Mouse (Mus musculus) liver, embryonic 14.5 days (tissue): ENCODE results near the gene Snx11. TPM values are rescaled to one million over a fixed set of nuclear protein-coding genes. Genes with fewer than 3 reads are reported as not detected.

Source experiments
- ATAC-seq: fragments of 200-750 bp; cut with Nextera tagmentation; 2 replicates; pipeline ENCODE4 v1.8.0; 2017; ENCODE audit warnings: moderate number of reproducible peaks, mild to moderate bottlenecking, moderate library complexity; ENCODE audit not compliant: insufficient read depth
- DNase-seq, 3 experiments: peaks; one replicate each; pipeline ENCODE4 v3.0.0-alpha.2; 2012 to 2013; ENCODE audit warnings: low read depth in 3 of 3, low spot score in 3 of 3
- H3K27ac ChIP-seq: fragments of 300-500 bp; sonication (generic); 2 replicates; pipeline ENCODE4 v1.5.1; 2014; ENCODE audit warnings: moderate library complexity, mild to moderate bottlenecking, control low read depth, inconsistent platforms
- H3K27me3 ChIP-seq: fragments of 300-500 bp; sonication (generic); 2 replicates; pipeline ENCODE4 v1.6.1; 2014; ENCODE audit warnings: mild to moderate bottlenecking, low read length, moderate library complexity; ENCODE audit not compliant: control insufficient read depth, insufficient read depth
- H3K36me3 ChIP-seq: fragments of 300-500 bp; sonication (generic); replicated peaks from 2 replicates; pipeline ENCODE4 v1.6.1; 2014; ENCODE audit warnings: low read depth; ENCODE audit not compliant: control insufficient read depth, insufficient read depth
- H3K4me1 ChIP-seq, 2 experiments: fragments of 200-500 bp in 1 of 2; fragments of 300-500 bp in 1 of 2; sonication (generic) in 1 of 2; replicated peaks; 2 replicates each; pipeline ENCODE4 v1.6.1; 2012 to 2014; ENCODE audit warnings: antibody characterized with exemption in 1 of 2, inconsistent platforms in 1 of 2, low read length in 1 of 2; ENCODE audit not compliant: control insufficient read depth in 2 of 2, insufficient read depth in 2 of 2
- H3K4me2 ChIP-seq: fragments of 300-500 bp; sonication (generic); 2 replicates; pipeline ENCODE4 v1.6.1; 2014; ENCODE audit warnings: low read depth, mild to moderate bottlenecking, control low read depth, moderate library complexity
- H3K4me3 ChIP-seq, 2 experiments: fragments of 200-500 bp in 1 of 2; fragments of 300-500 bp in 1 of 2; sonication (generic) in 1 of 2; 2 replicates each; pipeline ENCODE4 v1.5.1; 2012 to 2014; ENCODE audit warnings: low read depth in 2 of 2, low read length in 2 of 2, mild to moderate bottlenecking in 2 of 2, control low read depth in 1 of 2, inconsistent platforms in 1 of 2, moderate library complexity in 1 of 2; ENCODE audit not compliant: insufficient read depth in 1 of 2
- H3K9ac ChIP-seq: fragments of 300-500 bp; sonication (generic); replicated peaks from 2 replicates; pipeline ENCODE4 v1.6.1; 2014; ENCODE audit warnings: mild to moderate bottlenecking, control low read depth, moderate library complexity
- H3K9me3 ChIP-seq: fragments of 300-500 bp; sonication (generic); 2 replicates; pipeline ENCODE4 v1.6.1; 2016; ENCODE audit warnings: low read length, mixed read lengths; ENCODE audit not compliant: control insufficient read depth
- CTCF ChIP-seq: IDR thresholded peaks from 2 replicates; pipeline ENCODE4 v1.5.1; 2016; ENCODE audit warnings: antibody characterized with exemption, low read depth, control low read depth
- EP300 ChIP-seq: IDR thresholded peaks from 2 replicates; pipeline ENCODE4 v1.6.1; 2016; ENCODE audit warnings: antibody characterized with exemption, low read depth
- WGBS: fragments of 180-500 bp; shearing (Covaris S2); extraction: QIAGEN DNeasy Blood & Tissue Kit; methylation state at CpG from one replicate; pipeline ENCODE4 v1.1.7; 2014; ENCODE audit not compliant: insufficient replicate concordance; 5-methylcytosine and 5-hydroxymethylcytosine counted together
- polyA plus RNA-seq, 2 experiments: library from polyadenylated mRNA; depleted of rRNA in 1 of 2; stranded (reverse) in 1 of 2; unstranded in 1 of 2; fragments of >200 nt; fragmentation: Nextera tagmentation in 1 of 2; extraction: Ambion mirVana in 1 of 2; gene quantifications; 2 replicates each; pipeline versions ENCODE4 v1.2.1 to v1.2.3; 2012 to 2014

Snx11 gene
- polyA plus RNA-seq, 2 experiments, result 4.9 to 10.1 TPM

GRCm38 (mm10) chr11:96743000-96743399, 34.4 kb downstream of the Snx11 start:
- H3K4me2 ChIP-seq, result no peak overlapping the region
- WGBS, result 39% methylated on average over 11 of the region's 11 CpGs
- TF ChIP-seq EP300, result no peak
- TF ChIP-seq CTCF, result no peak

GRCm38 (mm10) chr11:96741995-96742394, 35.4 kb downstream of the Snx11 start:
- TF ChIP-seq EP300 (no peak), CTCF (no peak)
- Histone ChIP-seq H3K9me3 (no peaks in the 10 kb centered on the region), H3K4me1 (no peaks in the 10 kb centered on the region), H3K4me3 (no peak overlapping the region), H3K4me2 (no peak overlapping the region), H3K27me3 (no peaks in the 10 kb centered on the region; the same call in 1 of the 2 replicates), H3K36me3 (no peaks in the 10 kb centered on the region), H3K9ac (no peak overlapping the region), H3K27ac (no peak overlapping the region)
- ATAC-seq (no peak), DNase-seq (no peak)
- WGBS, result 29% methylated on average over 12 of the region's 12 CpGs

More at GRCm38 (mm10) chr11:96743000-96743399, 34.4 kb downstream of the Snx11 start:
- H3K9me3 ChIP-seq, result no peaks in the 10 kb centered on the region
- no peak overlapping the region for H3K27ac ChIP-seq
- ATAC-seq (no peak), DNase-seq (no peak)
- no peaks in the 10 kb centered on the region for H3K36me3 ChIP-seq
- no peaks in the 10 kb centered on the region; the same call in 1 of the 2 replicates for H3K27me3 ChIP-seq
- H3K4me1 ChIP-seq, result no peaks in the 10 kb centered on the region
- H3K9ac ChIP-seq, result no peak overlapping the region
- H3K4me3 ChIP-seq, result no peak overlapping the region

GRCm38 (mm10) chr11:96740796-96741195, 36.6 kb downstream of the Snx11 start:
- H3K27ac ChIP-seq, result no peak overlapping the region
- H3K27me3 ChIP-seq, result no peaks in the 10 kb centered on the region; the same call in 1 of the 2 replicates
- no peak for TF ChIP-seq CTCF
- TF ChIP-seq EP300, result no peak
- no peak for ATAC-seq
- no peak overlapping the region for H3K4me3 ChIP-seq
- no peak overlapping the region for H3K4me2 ChIP-seq
- WGBS, result 66% methylated on average over 12 of the region's 12 CpGs
- no peak overlapping the region for H3K9ac ChIP-seq
- no peaks in the 10 kb centered on the region for H3K4me1 ChIP-seq
- no peak for DNase-seq
- H3K36me3 ChIP-seq, result no peaks in the 10 kb centered on the region
- H3K9me3 ChIP-seq, result no peaks in the 10 kb centered on the region

GRCm38 (mm10) chr11:96737673-96738471, 39.5 kb downstream of the Snx11 start:
- Histone ChIP-seq H3K4me1 (no peaks in the 10 kb centered on the region; a peak in 1 of 4 replicates), H3K27me3 (no peaks in the 10 kb centered on the region; the same call in 1 of the 2 replicates), H3K9ac (no peak overlapping the region), H3K4me3 (no peak overlapping the region), H3K4me2 (no peak overlapping the region), H3K27ac (no peak overlapping the region), H3K9me3 (no peaks in the 10 kb centered on the region), H3K36me3 (no peaks in the 10 kb centered on the region)
- ATAC-seq (no peak), DNase-seq (no peak)
- 61% methylated on average over 14 of the region's 14 CpGs for WGBS
- TF ChIP-seq CTCF, result no peak
- no peak for TF ChIP-seq EP300

- ATAC-seq (no peak), DNase-seq (no peak)
- Histone ChIP-seq H3K9ac (no peak overlapping the region), H3K27me3 (no peaks in the 10 kb centered on the region; the same call in 1 of the 2 replicates), H3K36me3 (no peaks in the 10 kb centered on the region), H3K4me3 (no peak overlapping the region), H3K4me2 (no peak overlapping the region), H3K27ac (no peak overlapping the region), H3K9me3 (no peaks in the 10 kb centered on the region), H3K4me1 (no peaks in the 10 kb centered on the region; a peak in 1 of 4 replicates)
- TF ChIP-seq CTCF, result no peak
- TF ChIP-seq EP300, result no peak
- 28% methylated on average over 11 of the region's 11 CpGs for WGBS
Observed at GRCm38 (mm10) chr11:96736361-96736760, 41.0 kb downstream of the Snx11 start.
